Mouse (Mus musculus) brain, embryonic 14.5 days (tissue): ENCODE measurements around the gene Rpn1.

Experiments used
- CTCF ChIP-seq: fragments of 200-500 bp; IDR thresholded peaks from 2 replicates; pipeline ENCODE4 v1.5.1; 2012; ENCODE audit warnings: inconsistent platforms, mild to moderate bottlenecking, moderate library complexity, borderline replicate concordance; ENCODE audit not compliant: insufficient read depth, insufficient read length; ENCODE audit errors: extremely low read depth
- POLR2A ChIP-seq: fragments of 200-500 bp; IDR thresholded peaks from 2 replicates; pipeline ENCODE4 v1.6.1; 2012; ENCODE audit warnings: mild to moderate bottlenecking, inconsistent platforms, borderline replicate concordance; ENCODE audit not compliant: poor library complexity, insufficient read depth, insufficient read length, severe bottlenecking; ENCODE audit errors: extremely low read depth

GRCm38 (mm10) chr6:88123858-88124261 lies 39.6 kb downstream of the Rpn1 start:
- no peak for TF ChIP-seq POLR2A
- TF ChIP-seq CTCF: peak; percentile 63
